In genomic region chr3:153733364-153734159, GRCm38 (mm10) we compare ENCODE assay signal across 12 mouse cellular contexts. TPM values are rescaled to one million over a fixed set of nuclear protein-coding genes. Genes with fewer than 3 reads are reported as not detected.
DNase-seq lines count a peak whose midpoint lies in the region; ATAC-seq and TF ChIP-seq lines count a peak whose summit lies in the region.
"Had no signal": no experiment of that assay in that cellular context is flagged by ENCODE, and none has a peak within 500 bp of the region (broad histone marks: within the 10 kb centered on the region; RNA-seq: fewer than 3 reads in every experiment).

No protein-coding gene starts in this region.

- ATAC-seq in hindbrain, embryonic 13.5 days (ENCODE audit: low FRiP score) = no peak
- peak; percentile 8; the same call in 1 of the 2 replicates for ATAC-seq in neural tube, embryonic 13.5 days (ENCODE audit: low read depth)
- ATAC-seq in neural tube, embryonic 15.5 days (ENCODE audit: low FRiP score) = no peak
- ATAC-seq in intestine, embryonic 16.5 days = peak; percentile 65
- ATAC-seq in megakaryocyte progenitor cell, adult 5-6 weeks (replicated peaks; ENCODE audit: poor library complexity) = peak; percentile 73
- no peak for ATAC-seq in forebrain, embryonic 16.5 days
- no peak for ATAC-seq in forebrain, postnatal 0 days

- no peaks in the 10 kb centered on the region for H3K36me3 ChIP-seq in hindbrain, embryonic 10.5 days
- H3K36me3 ChIP-seq in hindbrain, embryonic 13.5 days = no peaks in the 10 kb centered on the region
- no peaks in the 10 kb centered on the region for H3K36me3 ChIP-seq in neural tube, embryonic 13.5 days
- H3K36me3 ChIP-seq in neural tube, embryonic 15.5 days = no peaks in the 10 kb centered on the region
- H3K36me3 ChIP-seq in intestine, embryonic 16.5 days (ENCODE audit: control insufficient read depth, insufficient read depth, low read length) = no peaks in the 10 kb centered on the region
- H3K36me3 ChIP-seq in forebrain, embryonic 16.5 days (ENCODE audit: control insufficient read depth, insufficient read depth) = no peaks in the 10 kb centered on the region
- H3K36me3 ChIP-seq in forebrain, postnatal 0 days (ENCODE audit: insufficient read depth) = no peaks in the 10 kb centered on the region

- no peak overlapping the region for H3K9ac ChIP-seq in hindbrain, embryonic 13.5 days
- no peak overlapping the region for H3K9ac ChIP-seq in neural tube, embryonic 13.5 days
- H3K9ac ChIP-seq in neural tube, embryonic 15.5 days (replicated peaks) = no peak overlapping the region
- no peak overlapping the region for H3K9ac ChIP-seq in intestine, embryonic 16.5 days (ENCODE audit: low read depth, low read length)
- H3K9ac ChIP-seq in forebrain, embryonic 16.5 days (replicated peaks; ENCODE audit: low read depth, low read length) = no peak overlapping the region
- no peak overlapping the region for H3K9ac ChIP-seq in forebrain, postnatal 0 days

- peaks cover 18% of the 10 kb centered on the region; the same call in 1 of the 2 replicates for H3K27me3 ChIP-seq in hindbrain, embryonic 10.5 days (ENCODE audit: insufficient read depth, poor library complexity, severe bottlenecking)
- no peaks in the 10 kb centered on the region for H3K27me3 ChIP-seq in hindbrain, embryonic 13.5 days
- no peaks in the 10 kb centered on the region for H3K27me3 ChIP-seq in neural tube, embryonic 13.5 days
- H3K27me3 ChIP-seq in neural tube, embryonic 15.5 days (replicated peaks) = no peaks in the 10 kb centered on the region
- no peaks in the 10 kb centered on the region for H3K27me3 ChIP-seq in intestine, embryonic 16.5 days (replicated peaks; ENCODE audit: control insufficient read depth, insufficient read depth, low read length)
- H3K27me3 ChIP-seq in forebrain, embryonic 16.5 days (replicated peaks; ENCODE audit: control insufficient read depth, insufficient read depth, low read length) = no peaks in the 10 kb centered on the region
- H3K27me3 ChIP-seq in forebrain, postnatal 0 days (ENCODE audit: insufficient read depth, low read length) = no peaks in the 10 kb centered on the region; the same call in 1 of the 2 replicates

- WGBS in hindbrain, embryonic 10.5 days = 85% methylated on average over 4 of the region's 4 CpGs
- 95% methylated on average over 4 of the region's 4 CpGs for WGBS in hindbrain, embryonic 13.5 days
- 96% methylated on average over 4 of the region's 4 CpGs for WGBS in neural tube, embryonic 13.5 days
- 90% methylated on average over 4 of the region's 4 CpGs for WGBS in neural tube, embryonic 15.5 days
- WGBS in intestine, embryonic 16.5 days = 91% methylated on average over 4 of the region's 4 CpGs
- 90% methylated on average over 4 of the region's 4 CpGs for WGBS in forebrain, embryonic 16.5 days
- WGBS in forebrain, postnatal 0 days = 94% methylated on average over 4 of the region's 4 CpGs

- H3K4me3 ChIP-seq in hindbrain, embryonic 10.5 days = no peak overlapping the region
- H3K4me3 ChIP-seq in hindbrain, embryonic 13.5 days = no peak overlapping the region
- H3K4me3 ChIP-seq in neural tube, embryonic 13.5 days = no peak overlapping the region
- H3K4me3 ChIP-seq in neural tube, embryonic 15.5 days (replicated peaks) = no peak overlapping the region
- H3K4me3 ChIP-seq in intestine, embryonic 16.5 days (ENCODE audit: low read length) = no peak overlapping the region
- no peak overlapping the region for H3K4me3 ChIP-seq in forebrain, embryonic 16.5 days (replicated peaks; ENCODE audit: low read length)
- no peak overlapping the region for H3K4me3 ChIP-seq in forebrain, postnatal 0 days (ENCODE audit: low read depth, low read length)

- no peaks in the 10 kb centered on the region for H3K9me3 ChIP-seq in hindbrain, embryonic 10.5 days
- H3K9me3 ChIP-seq in hindbrain, embryonic 13.5 days = no peaks in the 10 kb centered on the region
- no peaks in the 10 kb centered on the region for H3K9me3 ChIP-seq in neural tube, embryonic 13.5 days
- no peaks in the 10 kb centered on the region for H3K9me3 ChIP-seq in neural tube, embryonic 15.5 days (replicated peaks)
- H3K9me3 ChIP-seq in intestine, embryonic 16.5 days (ENCODE audit: control insufficient read depth, low read length) = no peaks in the 10 kb centered on the region
- no peaks in the 10 kb centered on the region for H3K9me3 ChIP-seq in forebrain, embryonic 16.5 days (ENCODE audit: control insufficient read depth, low read length)
- no peaks in the 10 kb centered on the region for H3K9me3 ChIP-seq in forebrain, postnatal 0 days (ENCODE audit: low read length)

- H3K4me2 ChIP-seq in hindbrain, embryonic 13.5 days = no peak overlapping the region
- no peak overlapping the region for H3K4me2 ChIP-seq in neural tube, embryonic 13.5 days
- no peak overlapping the region for H3K4me2 ChIP-seq in neural tube, embryonic 15.5 days
- H3K4me2 ChIP-seq in intestine, embryonic 16.5 days (ENCODE audit: low read depth, low read length) = no peak overlapping the region
- no peak overlapping the region for H3K4me2 ChIP-seq in forebrain, embryonic 16.5 days (ENCODE audit: low read length)
- H3K4me2 ChIP-seq in forebrain, postnatal 0 days (ENCODE audit: low read depth) = no peak overlapping the region

- peaks cover 45% of the 10 kb centered on the region for H3K4me1 ChIP-seq in hindbrain, embryonic 10.5 days (replicated peaks)
- H3K4me1 ChIP-seq in hindbrain, embryonic 13.5 days (replicated peaks) = peaks cover 32% of the 10 kb centered on the region
- peaks cover 45% of the 10 kb centered on the region for H3K4me1 ChIP-seq in neural tube, embryonic 13.5 days (replicated peaks)
- peaks cover 22% of the 10 kb centered on the region for H3K4me1 ChIP-seq in neural tube, embryonic 15.5 days
- peaks cover 9% of the 10 kb centered on the region; the same call in 1 of the 2 replicates for H3K4me1 ChIP-seq in intestine, embryonic 16.5 days (ENCODE audit: control insufficient read depth, insufficient read depth, low read length)
- H3K4me1 ChIP-seq in forebrain, embryonic 16.5 days (replicated peaks; ENCODE audit: control insufficient read depth, insufficient read depth, low read length) = peaks cover 16% of the 10 kb centered on the region
- H3K4me1 ChIP-seq in forebrain, postnatal 0 days (ENCODE audit: insufficient read depth) = no peaks in the 10 kb centered on the region

- TF ChIP-seq CTCF in forebrain, postnatal 0 days (IDR thresholded peaks at IDR 0.05; ENCODE audit: low read depth) = no peak

- DNase-seq in hindbrain, embryonic 10.5 days (ENCODE audit: low spot score) = no peak
- no peak for DNase-seq in forebrain, postnatal 0 days
- DNase-seq: cerebellum, postnatal 36 days; kidney, adult 9 months; layer of hippocampus, postnatal 36 days; lung, adult 2 months had no signal

- peak overlapping the region; percentile 35; the same call in 1 of the 2 replicates for H3K27ac ChIP-seq in hindbrain, embryonic 10.5 days
- H3K27ac ChIP-seq in hindbrain, embryonic 13.5 days = no peak overlapping the region
- H3K27ac ChIP-seq in neural tube, embryonic 13.5 days (replicated peaks) = no peak overlapping the region
- H3K27ac ChIP-seq in neural tube, embryonic 15.5 days (replicated peaks) = no peak overlapping the region
- H3K27ac ChIP-seq in intestine, embryonic 16.5 days (ENCODE audit: low read length) = no peak overlapping the region
- no peak overlapping the region for H3K27ac ChIP-seq in forebrain, embryonic 16.5 days (ENCODE audit: low read length)
- no peak overlapping the region for H3K27ac ChIP-seq in forebrain, postnatal 0 days (ENCODE audit: low read depth, low read length)

RNA-seq across cellular contexts. Expression of gene St6galnac3, which starts 8.6 kb away (rescaled TPM):
- 32.4 and 37.8 TPM in 2 replicates for polyA plus RNA-seq in hindbrain, embryonic 10.5 days (2016; fragmentation: Nextera tagmentation; extraction: Ambion mirVana)
- polyA plus RNA-seq in hindbrain, embryonic 13.5 days (2015; fragmentation: Nextera tagmentation; extraction: Ambion mirVana) = 28.3 and 30.3 TPM in 2 replicates
- 24.2 and 27.2 TPM in 2 replicates for polyA plus RNA-seq in neural tube, embryonic 13.5 days (2015; fragmentation: Nextera tagmentation; extraction: Ambion mirVana)
- 23.0 and 23.5 TPM in 2 replicates for polyA plus RNA-seq in neural tube, embryonic 15.5 days (2015; fragmentation: Nextera tagmentation; extraction: Ambion mirVana)
- 26.9 and 31.0 TPM in 2 replicates for polyA plus RNA-seq in intestine, embryonic 16.5 days (2015; fragmentation: Nextera tagmentation; extraction: Ambion mirVana)
- 1.1 and 4.0 TPM in 2 replicates for total RNA-seq in megakaryocyte progenitor cell, adult 5-6 weeks (2015)
- total RNA-seq in megakaryocyte progenitor cell, adult 5-6 weeks (2017) = 1.2 and 1.6 TPM in 2 replicates
- 23.5 and 23.7 TPM in 2 replicates for polyA plus RNA-seq in forebrain, embryonic 16.5 days (2015; fragmentation: Nextera tagmentation; extraction: Ambion mirVana)
- 16.5 and 16.6 TPM in 2 replicates for total RNA-seq in forebrain, postnatal 0 days (2014; rRNA removed)
- 6.9 and 7.7 TPM in 2 replicates for polyA plus RNA-seq in forebrain, postnatal 0 days (2015; fragmentation: Nextera tagmentation; extraction: Ambion mirVana)

Comparison
In these comparisons a context has a peak if more than half of its experiments do, and no peak if none do; other contexts are left out.
1. ATAC-seq: peak in neural tube, embryonic 13.5 days (single experiment), intestine, embryonic 16.5 days (single experiment) and megakaryocyte progenitor cell, adult 5-6 weeks (single experiment); none in hindbrain, embryonic 13.5 days (single experiment), neural tube, embryonic 15.5 days (single experiment), forebrain, embryonic 16.5 days (single experiment) and forebrain, postnatal 0 days (single experiment).